Comparison of ENCODE assay signal across 7 mouse cellular contexts in genomic region chr3:137938608-137939007, GRCm38 (mm10). TPM values are rescaled to one million over a fixed set of nuclear protein-coding genes. Genes with fewer than 3 reads are reported as not detected.
DNase-seq lines count a peak whose midpoint lies in the region; ATAC-seq and TF ChIP-seq lines count a peak whose summit lies in the region.

No protein-coding gene starts in this region.

- dilution Hi-C loops in CH12.LX (cut with MboI; ENCODE audit: extremely low pct_ligation_motif_present, extremely low pct_unique_long_range_greater_than_20kb, low sequenced_read_pairs): no loop called here

- TF ChIP-seq RAD21 in CH12.LX (IDR thresholded peaks at IDR 0.05; ENCODE audit: low read depth, low read length) (peak; percentile 72), MEL (IDR thresholded peaks at IDR 0.05; ENCODE audit: low read depth, low read length) (no peak; the same call in 1 of the 2 replicates)

- TF ChIP-seq POLR2A in CH12.LX (IDR thresholded peaks at IDR 0.05; ENCODE audit: low read depth, low read length): no peak
- no peak for TF ChIP-seq POLR2A in MEL (IDR thresholded peaks at IDR 0.05; ENCODE audit: control insufficient read depth in 1 of 2, insufficient read depth in 1 of 2, low read depth in 1 of 2, low read length in 2 of 2, poor library complexity in 1 of 2)

- H3K79me2 ChIP-seq in CH12.LX (replicated peaks; ENCODE audit: control insufficient read depth, extremely low read depth, insufficient read depth, poor library complexity, severe bottlenecking) (peaks cover 3% of the 10 kb centered on the region; the same call in 1 of the 2 replicates), MEL (ENCODE audit: control insufficient read depth, insufficient read depth, low read length, poor library complexity) (no peaks in the 10 kb centered on the region; the same call in 1 of the 2 replicates)

- H3K9me3 ChIP-seq in CH12.LX (replicated peaks; ENCODE audit: low read length) (no peaks in the 10 kb centered on the region), MEL (replicated peaks; ENCODE audit: insufficient read depth, low read length) (no peaks in the 10 kb centered on the region)
- H3K9me3 ChIP-seq in embryonic facial prominence, embryonic 11.5 days (replicated peaks; ENCODE audit: control insufficient read depth, low read length): no peaks in the 10 kb centered on the region
- no peaks in the 10 kb centered on the region for H3K9me3 ChIP-seq in heart, postnatal 0 days (replicated peaks; ENCODE audit: control insufficient read depth, low read length)
- H3K9me3 ChIP-seq in limb, embryonic 11.5 days (ENCODE audit: control insufficient read depth, low read length): no peaks in the 10 kb centered on the region
- no peaks in the 10 kb centered on the region for H3K9me3 ChIP-seq in midbrain, embryonic 14.5 days (ENCODE audit: control insufficient read depth, low read length)

- no peak overlapping the region for H3K4me2 ChIP-seq in CH12.LX (ENCODE audit: insufficient read depth, low read depth, poor library complexity, severe bottlenecking)
- 0 out of 2 replicates have a peak overlapping the region, but pooled peaks have one; percentile 7 for H3K4me2 ChIP-seq in embryonic facial prominence, embryonic 11.5 days (ENCODE audit: low read depth, low read length)
- H3K4me2 ChIP-seq in heart, postnatal 0 days (ENCODE audit: low read depth, low read length): peak overlapping the region; percentile 37
- no peak overlapping the region for H3K4me2 ChIP-seq in limb, embryonic 11.5 days (ENCODE audit: low read depth, severe bottlenecking)
- H3K4me2 ChIP-seq in midbrain, embryonic 14.5 days (ENCODE audit: low read length): no peak overlapping the region

- no peak overlapping the region for H3K9ac ChIP-seq in CH12.LX (ENCODE audit: insufficient read depth, low read depth)
- H3K9ac ChIP-seq in MEL (ENCODE audit: control insufficient read depth, low read depth, low read length, poor library complexity, severe bottlenecking): no peak overlapping the region
- H3K9ac ChIP-seq in embryonic facial prominence, embryonic 11.5 days (replicated peaks; ENCODE audit: low read length): no peak overlapping the region
- no peak overlapping the region for H3K9ac ChIP-seq in heart, postnatal 0 days (replicated peaks; ENCODE audit: low read depth, low read length)
- no peak overlapping the region for H3K9ac ChIP-seq in limb, embryonic 11.5 days (ENCODE audit: low read length)
- no peak overlapping the region for H3K9ac ChIP-seq in midbrain, embryonic 14.5 days (replicated peaks; ENCODE audit: low read length)

- H3K4me1 ChIP-seq in CH12.LX (ENCODE audit: control insufficient read depth in 1 of 2, insufficient read depth in 2 of 2) (peaks cover 10 to 45% of the 10 kb centered on the region in 2 experiments), MEL (ENCODE audit: control insufficient read depth in 1 of 2, insufficient read depth in 2 of 2, low read length in 2 of 2) (peaks cover 22 to 27% of the 10 kb centered on the region in 2 experiments)
- no peaks in the 10 kb centered on the region for H3K4me1 ChIP-seq in embryonic facial prominence, embryonic 11.5 days (ENCODE audit: control insufficient read depth, insufficient read depth, low read length)
- peaks cover 16% of the 10 kb centered on the region; the same call in 1 of the 2 replicates for H3K4me1 ChIP-seq in heart, postnatal 0 days (ENCODE audit: control insufficient read depth, insufficient read depth)
- H3K4me1 ChIP-seq in limb, embryonic 11.5 days (ENCODE audit: control insufficient read depth, insufficient read depth, low read length): no peaks in the 10 kb centered on the region
- H3K4me1 ChIP-seq in midbrain, embryonic 14.5 days (ENCODE audit: control insufficient read depth, insufficient read depth, low read length): no peaks in the 10 kb centered on the region

- peak in 1 of 2 experiments; percentile 92; a peak in 2 of 4 replicates for TF ChIP-seq CTCF in CH12.LX (conservative IDR thresholded peaks at IDR 0.05 in 1 of 2, IDR thresholded peaks at IDR 0.05 in 1 of 2; ENCODE audit: low read depth in 2 of 2, low read length in 2 of 2)
- TF ChIP-seq CTCF in MEL (IDR thresholded peaks at IDR 0.05 in 2 of 3, conservative IDR thresholded peaks at IDR 0.05 in 1 of 3; ENCODE audit: control insufficient read depth in 1 of 3, insufficient read depth in 1 of 3, low read depth in 2 of 3, low read length in 3 of 3, poor library complexity in 1 of 3, severe bottlenecking in 1 of 3): peak in 2 of 3 experiments; percentile 11 to 23; a peak in 2 of 6 replicates
- TF ChIP-seq CTCF in heart, postnatal 0 days (IDR thresholded peaks at IDR 0.05; ENCODE audit: low read depth): peak; percentile 52

- ATAC-seq in embryonic facial prominence, embryonic 11.5 days (replicated peaks; ENCODE audit: insufficient number of reproducible peaks, low FRiP score, low TSS enrichment, low read depth): peak; percentile 77
- peak; percentile 54 for ATAC-seq in heart, postnatal 0 days (ENCODE audit: insufficient read depth, low read depth)
- ATAC-seq in limb, embryonic 11.5 days (ENCODE audit: insufficient number of reproducible peaks, low FRiP score, low TSS enrichment, low read depth): peak; percentile 73; the same call in 1 of the 2 replicates
- ATAC-seq in midbrain, embryonic 14.5 days (ENCODE audit: low FRiP score, low TSS enrichment): peak; percentile 62; the same call in 1 of the 2 replicates
- no peak for ATAC-seq in activated CD4-positive, CD25-positive, alpha-beta regulatory T cell, adult 4 months

- peaks cover 62 to 78% of the 10 kb centered on the region in 2 experiments for H3K36me3 ChIP-seq in CH12.LX (replicated peaks in 1 of 2; ENCODE audit: control insufficient read depth in 1 of 2, insufficient read depth in 1 of 2, low read length in 1 of 2)
- peaks cover 33 to 38% of the 10 kb centered on the region in 2 experiments for H3K36me3 ChIP-seq in MEL (ENCODE audit: control insufficient read depth in 1 of 2, insufficient read depth in 2 of 2, low read length in 2 of 2)
- no peaks in the 10 kb centered on the region for H3K36me3 ChIP-seq in embryonic facial prominence, embryonic 11.5 days (replicated peaks; ENCODE audit: control insufficient read depth, insufficient read depth, low read depth, low read length)
- H3K36me3 ChIP-seq in heart, postnatal 0 days (replicated peaks; ENCODE audit: control insufficient read depth, insufficient read depth, low read length): peaks cover 15% of the 10 kb centered on the region; the same call in 1 of the 2 replicates
- no peaks in the 10 kb centered on the region for H3K36me3 ChIP-seq in limb, embryonic 11.5 days (ENCODE audit: control insufficient read depth, insufficient read depth, low read length)
- H3K36me3 ChIP-seq in midbrain, embryonic 14.5 days (ENCODE audit: control insufficient read depth, insufficient read depth, low read length): no peaks in the 10 kb centered on the region

- H3K27me3 ChIP-seq in CH12.LX (replicated peaks) (no peaks in the 10 kb centered on the region), MEL (ENCODE audit: control insufficient read depth in 1 of 2, insufficient read depth in 2 of 2, low read length in 2 of 2) (no peaks in the 10 kb centered on the region)
- H3K27me3 ChIP-seq in embryonic facial prominence, embryonic 11.5 days (ENCODE audit: control insufficient read depth, insufficient read depth, low read length): no peaks in the 10 kb centered on the region
- H3K27me3 ChIP-seq in heart, postnatal 0 days (ENCODE audit: control insufficient read depth, insufficient read depth, low read length): no peaks in the 10 kb centered on the region
- H3K27me3 ChIP-seq in limb, embryonic 11.5 days (ENCODE audit: control insufficient read depth, insufficient read depth, low read length): no peaks in the 10 kb centered on the region
- no peaks in the 10 kb centered on the region for H3K27me3 ChIP-seq in midbrain, embryonic 14.5 days (ENCODE audit: control insufficient read depth, insufficient read depth, low read length)

- H3K27ac ChIP-seq in CH12.LX (ENCODE audit: insufficient read depth, low read depth) (no peak overlapping the region), MEL (ENCODE audit: control insufficient read depth, low read depth, low read length) (no peak overlapping the region)
- no peak overlapping the region for H3K27ac ChIP-seq in embryonic facial prominence, embryonic 11.5 days (replicated peaks; ENCODE audit: low read depth, low read length)
- H3K27ac ChIP-seq in heart, postnatal 0 days (ENCODE audit: low read depth): no peak overlapping the region
- H3K27ac ChIP-seq in limb, embryonic 11.5 days (replicated peaks; ENCODE audit: low read depth, low read length): no peak overlapping the region
- no peak overlapping the region for H3K27ac ChIP-seq in midbrain, embryonic 14.5 days (replicated peaks; ENCODE audit: low read depth, low read length)

- DNase-seq in CH12.LX (ENCODE audit: extremely low read depth) (peak; percentile 53), MEL (ENCODE audit: low read depth, low spot score) (no peak)
- peak; percentile 71 for DNase-seq in embryonic facial prominence, embryonic 11.5 days (ENCODE audit: low spot score)
- DNase-seq in heart, postnatal 0 days (ENCODE audit: low spot score): peak; percentile 84
- peak; percentile 67 for DNase-seq in limb, embryonic 11.5 days (ENCODE audit: low spot score)
- DNase-seq in midbrain, embryonic 14.5 days: peak; percentile 71

- H3K4me3 ChIP-seq in CH12.LX (replicated peaks in 1 of 3; ENCODE audit: low read depth in 2 of 3, low read length in 2 of 3, poor library complexity in 1 of 3) (no peak overlapping the region), MEL (ENCODE audit: control insufficient read depth in 1 of 2, insufficient read depth in 1 of 2, low read depth in 2 of 2, low read length in 2 of 2) (no peak overlapping the region)
- H3K4me3 ChIP-seq in embryonic facial prominence, embryonic 11.5 days (ENCODE audit: low read depth, low read length): no peak overlapping the region
- peak overlapping the region; percentile 10; the same call in 1 of the 2 replicates for H3K4me3 ChIP-seq in heart, postnatal 0 days (ENCODE audit: low read depth, low read length)
- no peak overlapping the region for H3K4me3 ChIP-seq in limb, embryonic 11.5 days (ENCODE audit: low read depth, low read length)
- no peak overlapping the region for H3K4me3 ChIP-seq in midbrain, embryonic 14.5 days (replicated peaks; ENCODE audit: low read depth, low read length)

- in situ Hi-C loops in CH12.LX (cut with MboI; ENCODE audit: low pct_ligation_motif_present, low pct_unique_long_range_greater_than_20kb, low sequenced_read_pairs): loop anchor here (5.0 kb wide), 1 partner anchor 54 kb away; no protein-coding TSS in a partner anchor

- TF ChIP-seq EP300 in CH12.LX (IDR thresholded peaks at IDR 0.05; ENCODE audit: low read length): no peak
- TF ChIP-seq EP300 in MEL (IDR thresholded peaks at IDR 0.05; ENCODE audit: low read depth in 1 of 2, low read length in 2 of 2): no peak
- TF ChIP-seq EP300 in heart, postnatal 0 days (IDR thresholded peaks at IDR 0.05; ENCODE audit: low read depth): no peak

- WGBS in embryonic facial prominence, embryonic 11.5 days: 38% methylated on average over 6 of the region's 6 CpGs
- 35% methylated on average over 6 of the region's 6 CpGs for WGBS in heart, postnatal 0 days
- WGBS in limb, embryonic 11.5 days: 45% methylated on average over 6 of the region's 6 CpGs
- WGBS in midbrain, embryonic 14.5 days: 39% methylated on average over 6 of the region's 6 CpGs

RNA-seq across cellular contexts. Expression of gene Lamtor3, which starts 20.3 kb away (rescaled TPM):
- total RNA-seq in CH12.LX (2012; rRNA removed) (146 and 169 TPM in 2 replicates), CH12.LX (2014; rRNA removed) (245 and 260 TPM in 2 replicates), MEL (2012; rRNA removed) (73.3 and 77.5 TPM in 2 replicates)
- polyA plus RNA-seq in CH12.LX (2012; ENCODE audit: insufficient read length, low read depth) (147 and 155 TPM in 2 replicates), MEL (2012; ENCODE audit: insufficient read depth in 1 of 2, insufficient read length in 2 of 2, low read depth in 1 of 2, low replicate concordance in 2 of 2, missing spikeins in 1 of 2) (10 to 100 TPM in 1 of 2 experiments, not detected in 1; 88.3 TPM)
- 114 and 117 TPM in 2 replicates for polyA plus RNA-seq in embryonic facial prominence, embryonic 11.5 days (2014; fragmentation: Nextera tagmentation; extraction: Ambion mirVana)
- total RNA-seq in heart, postnatal 0 days (2014; rRNA removed; ENCODE audit: low replicate concordance): 62.6 and 125 TPM in 2 replicates
- polyA plus RNA-seq in heart, postnatal 0 days (2015; fragmentation: Nextera tagmentation; extraction: Ambion mirVana): 137 and 138 TPM in 2 replicates
- 99.3 and 99.8 TPM in 2 replicates for polyA plus RNA-seq in limb, embryonic 11.5 days (2014; fragmentation: Nextera tagmentation; extraction: Ambion mirVana)
- polyA plus RNA-seq in midbrain, embryonic 14.5 days (2014; fragmentation: Nextera tagmentation; extraction: Ambion mirVana): 130 and 139 TPM in 2 replicates
- 10 to 100 TPM; 69.7 to 81.8 TPM for polyA plus RNA-seq in activated CD4-positive, CD25-positive, alpha-beta regulatory T cell, adult 4 months (2017; shearing (Covaris generic))

RNA-seq across cellular contexts. Expression of gene Dapp1, which starts 42.7 kb away (rescaled TPM):
- total RNA-seq in CH12.LX (2012; rRNA removed): 55.5 and 63.6 TPM in 2 replicates
- total RNA-seq in CH12.LX (2014; rRNA removed): 53.5 and 66.4 TPM in 2 replicates
- polyA plus RNA-seq in CH12.LX (2012; ENCODE audit: insufficient read length, low read depth): 62.8 and 81.7 TPM in 2 replicates
- total RNA-seq in MEL (2012; rRNA removed): 45.7 and 59.0 TPM in 2 replicates
- polyA plus RNA-seq in MEL (2012; ENCODE audit: insufficient read depth in 1 of 2, insufficient read length in 2 of 2, low read depth in 1 of 2, low replicate concordance in 2 of 2, missing spikeins in 1 of 2): 10 to 100 TPM; 67.3 to 91.5 TPM
- 4.2 and 4.6 TPM in 2 replicates for polyA plus RNA-seq in embryonic facial prominence, embryonic 11.5 days (2014; fragmentation: Nextera tagmentation; extraction: Ambion mirVana)
- total RNA-seq in heart, postnatal 0 days (2014; rRNA removed; ENCODE audit: low replicate concordance): 11.8 and 16.1 TPM in 2 replicates
- 11.1 and 11.8 TPM in 2 replicates for polyA plus RNA-seq in heart, postnatal 0 days (2015; fragmentation: Nextera tagmentation; extraction: Ambion mirVana)
- 3.0 and 4.2 TPM in 2 replicates for polyA plus RNA-seq in limb, embryonic 11.5 days (2014; fragmentation: Nextera tagmentation; extraction: Ambion mirVana)
- polyA plus RNA-seq in midbrain, embryonic 14.5 days (2014; fragmentation: Nextera tagmentation; extraction: Ambion mirVana): 1.0 and 1.2 TPM in 2 replicates
- 10 to 100 TPM; 58.7 to 78.7 TPM for polyA plus RNA-seq in activated CD4-positive, CD25-positive, alpha-beta regulatory T cell, adult 4 months (2017; shearing (Covaris generic))

Comparison
In these comparisons a context has a peak if more than half of its experiments do, and no peak if none do; other contexts are left out.
1. H3K4me2 ChIP-seq: peak in embryonic facial prominence, embryonic 11.5 days (single experiment) and heart, postnatal 0 days (single experiment); none in CH12.LX (single experiment), limb, embryonic 11.5 days (single experiment) and midbrain, embryonic 14.5 days (single experiment).
2. Of the 35 proteins assayed by ChIP-seq in both MEL and CH12.LX: peak only in MEL: none; only in CH12.LX: RAD21, SMC3 and ZC3H11A; in both: none; in neither: 31; mixed calls (peak in some experiments, not most) for 1.